Mouse (Mus musculus) naive thymus-derived CD4-positive, alpha-beta T cell, adult 5 months (primary cell): ENCODE results near the gene Spice1. TPM values are rescaled to one million over a fixed set of nuclear protein-coding genes. Genes with fewer than 3 reads are reported as not detected.

ENCODE experiments used
- polyA plus RNA-seq: library from polyadenylated mRNA; unstranded; fragments of 100-300 nt; shearing (Covaris generic); gene quantifications from one replicate; pipeline ENCODE4 v1.2.1, GENCODE M21; 2017

Spice1 gene
- 68.6 TPM for polyA plus RNA-seq

GRCm38 (mm10) chr16:44347071-44347901 lies at the start of gene Spice1:
TSS of gene Spice1 (plus strand) at chr16:44347121.

GRCm38 (mm10) chr16:44332861-44333284 lies 14.0 kb upstream of the Spice1 start, which contains the start of gene Sidt1:
TSS of gene Sidt1 (minus strand) at chr16:44333196.

GRCm38 (mm10) chr16:44394577-44395243 lies 47.8 kb downstream of the Spice1 start, which contains the start of gene Cfap44:
TSS of gene Cfap44 (plus strand) at chr16:44394796.

Other genes starting within 250 kb of the Spice1 start
- 22.9 TPM for gene Atp6v1a, start 207.4 kb upstream of the Spice1 start, polyA plus RNA-seq
- gene Naa50, start 207.3 kb upstream of the Spice1 start, polyA plus RNA-seq: 70.6 TPM
- gene Usf3, start 173.9 kb upstream of the Spice1 start, polyA plus RNA-seq: 6.4 TPM
- gene Sidt1, start 13.9 kb upstream of the Spice1 start, polyA plus RNA-seq: 116 TPM
- not detected for gene Cfap44, start 47.7 kb downstream of the Spice1 start, polyA plus RNA-seq
- not detected for gene Boc, start 211.8 kb downstream of the Spice1 start, polyA plus RNA-seq